Mouse (Mus musculus): ENCODE results near the gene Agbl4. TPM values are rescaled to one million over a fixed set of nuclear protein-coding genes. Genes with fewer than 3 reads are reported as not detected.

Agbl4 gene
- total RNA-seq, 2 experiments from 2014 or later: 8.8 to 12.3 TPM

- DNase-seq (ENCODE audit: low spot score in 2 of 2): no peak
Observed at GRCm38 (mm10) chr4:111486187-111486586, 1088.7 kb downstream of the Agbl4 start.

GRCm38 (mm10) chr4:111487233-111487843 lies 1089.9 kb downstream of the Agbl4 start:
- no peak for DNase-seq (ENCODE audit: low spot score in 2 of 2)

GRCm38 (mm10) chr4:111493750-111494404 lies 1096.4 kb downstream of the Agbl4 start:
- no peak for DNase-seq (ENCODE audit: low spot score in 2 of 2)

- DNase-seq (ENCODE audit: low spot score in 2 of 2): peak; percentile 79 to 82
Observed at GRCm38 (mm10) chr4:111495949-111496348, 1098.5 kb downstream of the Agbl4 start.

GRCm38 (mm10) chr4:111498751-111499150 lies 1101.3 kb downstream of the Agbl4 start:
- DNase-seq (ENCODE audit: low spot score in 2 of 2): peak; percentile 24 to 41

- no peak for DNase-seq (ENCODE audit: low spot score in 2 of 2)
Observed at GRCm38 (mm10) chr4:111501441-111501840, 1104.0 kb downstream of the Agbl4 start.

GRCm38 (mm10) chr4:111502965-111503727 lies 1105.7 kb downstream of the Agbl4 start:
- no peak for DNase-seq (ENCODE audit: low spot score in 2 of 2)

GRCm38 (mm10) chr4:111504952-111505351 lies 1107.5 kb downstream of the Agbl4 start:
- DNase-seq (ENCODE audit: low spot score in 2 of 2): no peak

GRCm38 (mm10) chr4:111510129-111510528 lies 1112.7 kb downstream of the Agbl4 start:
- DNase-seq (ENCODE audit: low spot score in 2 of 2): no peak

- no peak for DNase-seq (ENCODE audit: low spot score in 2 of 2)
Observed at GRCm38 (mm10) chr4:111513921-111514320, 1116.5 kb downstream of the Agbl4 start.

- no peak for DNase-seq (ENCODE audit: low spot score in 2 of 2)
Observed at GRCm38 (mm10) chr4:111516136-111516535, 1118.7 kb downstream of the Agbl4 start.

- DNase-seq (ENCODE audit: low spot score in 2 of 2): no peak
Observed at GRCm38 (mm10) chr4:111517063-111517792, 1119.8 kb downstream of the Agbl4 start.

- DNase-seq (ENCODE audit: low spot score in 2 of 2): peak in 1 of 2 experiments; percentile 4
Observed at GRCm38 (mm10) chr4:111518191-111518590, 1120.7 kb downstream of the Agbl4 start.

- peak in 1 of 2 experiments; percentile 6 for DNase-seq (ENCODE audit: low spot score in 2 of 2)
Observed at GRCm38 (mm10) chr4:111519267-111519666, 1121.8 kb downstream of the Agbl4 start.

- no peak for DNase-seq (ENCODE audit: low spot score in 2 of 2)
Observed at GRCm38 (mm10) chr4:111520006-111520405, 1122.5 kb downstream of the Agbl4 start.

- DNase-seq (ENCODE audit: low spot score in 2 of 2): no peak
Observed at GRCm38 (mm10) chr4:111522974-111523373, 1125.5 kb downstream of the Agbl4 start.

- DNase-seq (ENCODE audit: low spot score in 2 of 2): no peak
Observed at GRCm38 (mm10) chr4:111528961-111529360, 1131.5 kb downstream of the Agbl4 start.

- DNase-seq (ENCODE audit: low spot score in 2 of 2): peak in 1 of 2 experiments; percentile 7
Observed at GRCm38 (mm10) chr4:111529996-111530395, 1132.5 kb downstream of the Agbl4 start.

GRCm38 (mm10) chr4:111530537-111530936 lies 1133.1 kb downstream of the Agbl4 start:
- no peak for DNase-seq (ENCODE audit: low spot score in 2 of 2)

- DNase-seq (ENCODE audit: low spot score in 2 of 2): no peak
Observed at GRCm38 (mm10) chr4:111544684-111545083, 1147.2 kb downstream of the Agbl4 start.

GRCm38 (mm10) chr4:111546009-111546408 lies 1148.5 kb downstream of the Agbl4 start:
- DNase-seq (ENCODE audit: low spot score in 2 of 2): no peak
